In genomic region chr2:44628778-44629177, GRCm38 (mm10) we compare ENCODE assay signal across 26 mouse cellular contexts.
"Had no signal": no experiment of that assay in that cellular context is flagged by ENCODE, and none has a peak within 500 bp of the region (broad histone marks: within the 10 kb centered on the region; RNA-seq: fewer than 3 reads in every experiment).

No protein-coding gene starts in this region.

- H3K9ac ChIP-seq: embryonic facial prominence, embryonic 12.5 days; embryonic facial prominence, embryonic 13.5 days; embryonic facial prominence, embryonic 15.5 days; forebrain, embryonic 12.5 days; forebrain, embryonic 13.5 days; forebrain, embryonic 15.5 days; forebrain, postnatal 0 days had no signal

- H3K4me2 ChIP-seq: embryonic facial prominence, embryonic 12.5 days; embryonic facial prominence, embryonic 13.5 days; embryonic facial prominence, embryonic 15.5 days; forebrain, embryonic 12.5 days; forebrain, embryonic 13.5 days; forebrain, embryonic 15.5 days had no signal

- DNase-seq: cerebellum, adult 9-10 months; cerebellum, adult 9-11 months; cerebellum, postnatal 10 days; cerebellum, postnatal 14 days; cerebellum, postnatal 25 days; cerebellum, postnatal 36 days; embryo, embryonic 11 days; forebrain, postnatal 0 days; gastrocnemius, adult 2 months; gastrocnemius, postnatal 10 days; gastrocnemius, postnatal 14 days; gastrocnemius, postnatal 25 days; gastrocnemius, postnatal 36 days; heart, adult 18-20 months; heart, adult 2 months had no signal

- H3K4me1 ChIP-seq: embryonic facial prominence, embryonic 10.5 days; embryonic facial prominence, embryonic 12.5 days; forebrain, embryonic 15.5 days had no signal

- H3K36me3 ChIP-seq: embryonic facial prominence, embryonic 10.5 days; embryonic facial prominence, embryonic 12.5 days; embryonic facial prominence, embryonic 13.5 days; embryonic facial prominence, embryonic 15.5 days; forebrain, embryonic 10.5 days; forebrain, embryonic 12.5 days; forebrain, embryonic 15.5 days had no signal

- H3K4me3 ChIP-seq: embryonic facial prominence, embryonic 10.5 days; embryonic facial prominence, embryonic 12.5 days; embryonic facial prominence, embryonic 13.5 days; embryonic facial prominence, embryonic 15.5 days; erythroblast, embryonic 14.5 days; forebrain, embryonic 10.5 days; forebrain, embryonic 12.5 days; forebrain, embryonic 13.5 days; forebrain, embryonic 15.5 days; gastrocnemius, adult 2 months; heart, adult 2 months had no signal

- ATAC-seq: forebrain, embryonic 13.5 days; forebrain, embryonic 14.5 days; forebrain, embryonic 15.5 days; forebrain, embryonic 16.5 days; forebrain, postnatal 0 days had no signal

- H3K9me3 ChIP-seq: embryonic facial prominence, embryonic 10.5 days; embryonic facial prominence, embryonic 12.5 days; embryonic facial prominence, embryonic 13.5 days; embryonic facial prominence, embryonic 15.5 days; forebrain, embryonic 10.5 days; forebrain, embryonic 12.5 days; forebrain, embryonic 13.5 days; forebrain, embryonic 15.5 days had no signal

- H3K27me3 ChIP-seq: embryonic facial prominence, embryonic 12.5 days; embryonic facial prominence, embryonic 13.5 days; embryonic facial prominence, embryonic 15.5 days; forebrain, embryonic 12.5 days; forebrain, embryonic 13.5 days; forebrain, embryonic 15.5 days had no signal

- H3K27ac ChIP-seq: embryonic facial prominence, embryonic 10.5 days; embryonic facial prominence, embryonic 12.5 days; embryonic facial prominence, embryonic 13.5 days; embryonic facial prominence, embryonic 15.5 days; forebrain, embryonic 10.5 days; forebrain, embryonic 12.5 days; forebrain, embryonic 13.5 days; forebrain, embryonic 15.5 days; gastrocnemius, adult 2 months; heart, adult 2 months had no signal
